Mouse (Mus musculus): Measurements from ENCODE around the gene Sh2d4b.

Sh2d4b gene

DNA sequence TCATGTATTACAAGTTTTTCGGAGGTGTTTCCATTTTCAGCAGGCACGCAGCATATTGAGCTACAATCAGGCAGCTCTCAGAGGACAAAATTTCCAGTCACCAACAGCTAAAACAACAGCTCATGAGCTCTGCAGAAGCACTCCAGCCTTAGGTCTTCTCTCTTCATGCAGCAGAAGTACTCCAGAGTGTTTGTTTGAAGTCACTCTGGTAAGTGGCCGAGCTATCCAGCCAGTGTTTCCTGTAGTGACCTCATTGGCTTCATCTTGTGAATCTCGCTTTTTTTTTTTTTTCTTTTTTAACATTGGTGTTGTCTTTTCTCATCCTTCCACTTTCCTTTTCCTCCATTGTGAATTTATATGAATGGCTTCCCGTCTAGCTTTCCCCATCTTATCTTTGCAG lies 40.1 kb downstream of the Sh2d4b start:
- in situ Hi-C loops (cut with MboI, MseI) = no loop called here

DNA sequence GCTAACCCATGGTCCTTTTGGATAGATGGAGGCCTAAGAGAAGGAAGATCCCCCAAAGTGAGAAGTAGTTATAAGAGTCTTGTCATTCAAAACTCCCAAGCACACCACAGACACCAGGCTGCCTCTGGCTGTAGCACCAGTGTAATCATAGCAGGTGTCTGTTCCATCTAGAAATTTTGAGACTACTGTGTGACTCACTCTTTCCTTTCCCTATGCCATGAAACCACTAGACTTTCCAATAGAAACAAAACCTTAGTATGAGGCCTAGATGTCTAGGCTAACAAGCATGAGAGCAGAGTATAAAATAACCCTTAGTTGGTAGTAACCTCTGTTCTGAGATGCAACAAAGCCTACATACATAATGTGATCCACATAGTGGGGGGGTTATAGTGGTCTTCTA lies 55.7 kb downstream of the Sh2d4b start:
- in situ Hi-C loops (cut with MboI, MseI) = no loop called here

DNA sequence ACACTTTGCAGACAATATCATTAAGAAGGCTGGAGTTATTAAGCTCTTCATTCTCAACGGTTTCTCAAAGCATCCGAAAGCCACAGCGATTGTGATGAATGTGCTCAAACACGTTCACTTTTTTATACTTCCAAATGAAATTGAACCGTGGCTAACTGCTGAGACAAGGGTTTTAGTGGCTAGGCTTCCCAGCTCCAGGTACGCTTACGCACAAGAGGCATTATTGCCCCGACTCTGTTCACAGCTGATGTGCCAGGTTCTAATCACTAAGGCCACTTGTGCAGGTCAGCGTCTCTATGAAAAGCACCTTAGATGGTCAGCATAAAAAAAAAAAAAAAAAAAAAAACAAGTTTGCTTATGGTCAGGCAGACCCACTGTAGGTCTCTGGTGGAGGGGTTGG lies 62.6 kb downstream of the Sh2d4b start:
- in situ Hi-C loops (cut with MboI, MseI) = no loop called here

DNA sequence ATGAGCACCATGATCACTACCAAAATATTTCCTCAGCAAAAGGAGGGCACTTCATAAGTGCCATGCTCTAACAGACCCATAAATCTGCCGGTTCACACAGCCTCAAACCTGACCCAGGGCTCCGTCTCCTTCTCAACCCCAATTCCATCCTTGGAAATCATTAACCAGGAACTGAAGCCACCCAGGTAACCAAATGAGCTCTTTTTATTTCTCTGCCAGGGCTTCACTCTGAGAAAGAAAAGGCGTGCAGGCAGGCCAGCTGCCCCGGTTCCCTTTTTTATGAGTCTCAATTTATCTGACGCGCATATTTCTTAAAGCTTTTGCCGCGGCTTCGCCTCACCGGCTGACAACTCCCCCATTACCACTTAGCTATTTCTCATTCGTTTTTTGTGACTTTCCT lies 63.0 kb downstream of the Sh2d4b start:
- in situ Hi-C loops (cut with MboI, MseI) = no loop called here

DNA sequence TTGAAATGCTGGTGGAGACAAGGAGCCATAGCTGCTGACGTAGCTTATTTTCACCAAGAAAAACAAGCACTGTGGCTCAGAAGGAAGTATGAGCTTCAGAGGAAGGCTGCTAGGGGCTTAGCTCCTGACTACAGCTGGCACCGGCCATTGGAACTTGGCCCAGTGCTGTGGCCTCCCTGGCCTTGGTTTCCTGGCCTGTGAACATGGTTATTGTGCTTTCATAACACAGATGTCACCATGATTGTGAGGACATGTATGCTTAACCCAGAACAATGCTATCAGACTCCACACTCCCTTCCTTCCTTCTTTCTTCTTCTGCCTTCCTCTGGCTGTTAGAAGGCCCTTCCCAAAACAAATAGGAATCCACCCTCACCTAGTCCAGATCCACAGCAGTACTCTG lies 75.0 kb downstream of the Sh2d4b start:
- in situ Hi-C loops (cut with MboI, MseI) = no loop called here

DNA sequence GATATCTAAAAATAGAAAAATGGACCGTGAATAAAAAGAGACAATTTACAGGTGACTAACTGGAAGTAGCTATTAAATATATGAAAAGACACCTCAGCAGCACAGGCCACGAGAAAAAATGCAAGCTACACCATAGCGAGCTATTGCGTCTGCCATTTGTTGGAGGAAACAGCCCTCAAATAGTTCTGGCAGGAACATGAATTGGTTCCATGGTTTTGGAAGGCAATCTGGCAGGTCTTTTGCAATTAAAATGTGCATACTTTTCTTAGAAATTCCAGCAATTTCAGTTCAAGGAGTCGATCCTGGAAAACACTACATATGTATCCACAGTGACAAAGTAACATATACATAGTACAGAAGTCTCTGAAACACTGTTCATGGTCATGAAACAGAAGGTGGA lies 76.4 kb downstream of the Sh2d4b start:
- in situ Hi-C loops (cut with MboI, MseI) = no loop called here

DNA sequence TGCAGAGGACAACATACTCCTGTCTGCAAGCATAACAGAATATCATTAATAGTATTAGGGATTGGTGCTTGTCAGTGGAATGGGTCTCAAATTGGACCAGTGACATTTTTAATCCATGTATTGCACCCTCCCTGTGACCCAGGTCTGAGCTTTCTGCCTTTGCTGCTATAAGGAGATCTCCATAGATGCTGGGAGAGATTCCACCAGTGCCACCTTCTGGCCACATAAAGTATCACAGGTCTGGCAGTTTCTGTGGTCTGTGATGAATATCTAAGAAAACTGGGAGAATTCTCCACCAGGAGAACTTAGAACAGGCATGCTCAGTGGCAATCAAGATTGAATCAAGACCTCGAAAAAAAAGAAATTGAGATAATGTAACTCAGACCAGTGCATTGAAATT lies 101.5 kb downstream of the Sh2d4b start:
- in situ Hi-C loops (cut with MboI, MseI) = loop anchor here (10.0 kb wide), 1 partner anchor 243 kb away; no protein-coding TSS in a partner anchor

DNA sequence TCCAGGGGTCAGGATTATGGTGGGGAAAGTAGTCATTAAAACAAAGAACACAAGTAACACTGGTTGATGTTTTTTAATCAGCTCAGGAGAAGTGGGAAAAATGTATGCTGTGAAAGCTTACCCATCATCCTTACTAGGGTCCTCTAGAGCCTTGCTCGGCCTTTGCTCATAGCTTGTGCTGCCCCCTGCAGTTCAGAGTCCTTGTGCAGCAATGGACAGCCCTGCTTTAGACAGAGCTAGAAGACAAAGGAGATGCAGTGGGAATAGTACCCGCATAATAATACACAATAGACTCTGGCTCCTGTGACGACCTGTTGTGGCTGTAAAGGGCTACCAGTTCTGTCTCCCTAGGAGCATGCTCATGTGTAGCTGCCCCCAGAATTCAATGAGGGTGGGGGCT lies 104.0 kb downstream of the Sh2d4b start:
- in situ Hi-C loops (cut with MboI, MseI) = no loop called here

DNA sequence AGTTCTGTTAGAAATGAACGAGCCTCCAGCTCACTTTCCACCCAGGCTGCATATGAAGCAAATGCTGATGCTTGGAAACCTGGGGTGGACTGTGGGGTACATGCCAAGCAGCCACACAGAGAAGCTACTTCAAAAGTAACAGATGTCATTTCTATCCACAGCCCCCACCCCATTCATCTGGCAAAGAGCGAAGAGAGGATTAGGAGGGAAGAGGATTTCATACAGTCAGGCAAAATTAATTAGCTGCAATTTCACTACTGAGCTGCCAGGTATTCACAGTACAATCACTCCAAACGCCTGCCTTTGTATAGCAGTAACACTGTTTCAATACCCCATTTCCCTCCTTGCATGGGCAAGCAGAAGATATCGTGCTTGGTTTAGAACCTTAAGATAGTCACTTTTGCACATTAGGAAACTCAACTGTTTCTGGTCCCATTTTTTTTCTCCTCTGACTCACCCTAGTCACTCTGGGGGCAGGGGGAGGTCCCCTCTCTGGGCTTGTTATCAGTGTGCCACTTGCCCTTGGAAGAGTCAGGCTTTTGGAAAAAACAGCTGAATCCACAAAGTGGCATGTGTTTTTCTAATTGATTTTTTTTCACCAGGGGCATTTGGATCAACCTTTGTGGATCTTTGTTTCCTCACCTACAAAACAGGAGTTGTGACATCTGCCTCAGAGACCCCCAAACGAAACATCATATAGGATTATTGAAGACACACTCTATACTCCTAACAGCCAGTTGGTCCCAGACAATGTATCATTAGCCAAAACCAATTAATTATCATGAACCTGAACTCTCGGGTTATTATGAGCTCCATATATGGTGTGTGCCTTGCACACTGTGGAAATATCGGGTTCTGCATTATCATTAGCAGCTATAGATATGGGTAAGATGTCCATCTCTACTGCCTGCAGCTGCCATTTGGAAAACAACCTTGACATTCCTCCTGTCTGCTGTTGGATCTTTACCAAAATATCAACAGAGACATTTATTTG lies 123.7 kb downstream of the Sh2d4b start:
- in situ Hi-C loops (cut with MboI, MseI) = no loop called here

Measured in T-helper 1 cell (primary cell).